Mouse (Mus musculus): ENCODE results near the gene Gnptg. TPM values are rescaled to one million over a fixed set of nuclear protein-coding genes. Genes with fewer than 3 reads are reported as not detected.

The Gnptg gene
- total and polyA plus RNA-seq, 3 experiments = 8.7 to 10.8 TPM; not detected in 1

GRCm38 (mm10) chr17:25239695-25240636 lies at the start of gene Gnptg, which contains the start of gene Tsr3 (continued):
- no peak for TF ChIP-seq MAFK (IDR thresholded peaks at IDR 0.05; ENCODE audit: borderline replicate concordance, low read depth, low read length)
- TF ChIP-seq MEF2A (IDR thresholded peaks at IDR 0.05; ENCODE audit: extremely low read depth, insufficient replicate concordance, low read depth, low read length, poor library complexity, severe bottlenecking) = no peak
- peak; percentile 83 for TF ChIP-seq HCFC1 (IDR thresholded peaks at IDR 0.05; ENCODE audit: low read depth, low read length)
- no peak for TF ChIP-seq GATA1 (IDR thresholded peaks at IDR 0.05; ENCODE audit: low read depth, low read length)
- peak; percentile 100 for TF ChIP-seq SIN3A (IDR thresholded peaks at IDR 0.05; ENCODE audit: low read length)

- Histone ChIP-seq H3K27me3 (ENCODE audit: control insufficient read depth in 1 of 2, insufficient read depth in 2 of 2, low read length in 2 of 2) (no peaks in the 10 kb centered on the region), H3K9ac (ENCODE audit: control insufficient read depth, low read depth, low read length, poor library complexity, severe bottlenecking) (no peak overlapping the region), H3K9me3 (replicated peaks; ENCODE audit: insufficient read depth, low read length) (no peaks in the 10 kb centered on the region), H3K4me3 (ENCODE audit: control insufficient read depth in 1 of 2, insufficient read depth in 1 of 2, low read depth in 2 of 2, low read length in 2 of 2) (no peak overlapping the region), H3K4me1 (ENCODE audit: control insufficient read depth in 1 of 2, insufficient read depth in 2 of 2, low read length in 2 of 2) (peaks cover 10 to 11% of the 10 kb centered on the region in 2 experiments), H3K36me3 (ENCODE audit: control insufficient read depth in 1 of 2, insufficient read depth in 2 of 2, low read length in 2 of 2) (peaks cover 0 to 12% of the 10 kb centered on the region in 2 experiments; a peak in 2 of 4 replicates), H3K79me2 (ENCODE audit: control insufficient read depth, insufficient read depth, low read length, poor library complexity) (no peaks in the 10 kb centered on the region), H3K27ac (ENCODE audit: control insufficient read depth, low read depth, low read length) (no peak overlapping the region)
- peak; percentile 89 to 92 (median 91) for TF ChIP-seq CTCF (IDR thresholded peaks at IDR 0.05 in 2 of 3, conservative IDR thresholded peaks at IDR 0.05 in 1 of 3; ENCODE audit: control insufficient read depth in 1 of 3, insufficient read depth in 1 of 3, low read depth in 2 of 3, low read length in 3 of 3, poor library complexity in 1 of 3, severe bottlenecking in 1 of 3)
- TF ChIP-seq ELF1 (IDR thresholded peaks at IDR 0.05; ENCODE audit: low read depth, low read length) = no peak
- TF ChIP-seq SMC3 (IDR thresholded peaks at IDR 0.05; ENCODE audit: low read depth, low read length) = peak; percentile 80
- TF ChIP-seq KAT2A (conservative IDR thresholded peaks at IDR 0.05; ENCODE audit: low read depth, low read length) = no peak
- TF ChIP-seq SIN3A (IDR thresholded peaks at IDR 0.05; ENCODE audit: low read length) = peak; percentile 62
- TF ChIP-seq TBP (IDR thresholded peaks at IDR 0.05; ENCODE audit: low read depth, low read length) = no peak
- TF ChIP-seq RCOR1 (IDR thresholded peaks at IDR 0.05; ENCODE audit: low read depth, low read length) = no peak
- TF ChIP-seq MYC (IDR thresholded peaks at IDR 0.05; ENCODE audit: low read depth, low read length) = peak; percentile 53
- TF ChIP-seq RAD21 (IDR thresholded peaks at IDR 0.05; ENCODE audit: low read depth, low read length) = peak; percentile 60
- TF ChIP-seq EP300 (IDR thresholded peaks at IDR 0.05; ENCODE audit: low read depth in 1 of 2, low read length in 2 of 2) = no peak
- TF ChIP-seq ZC3H11A (IDR thresholded peaks at IDR 0.05; ENCODE audit: low read depth, low read length) = peak; percentile 57
- TF ChIP-seq HCFC1 (IDR thresholded peaks at IDR 0.05; ENCODE audit: low read depth, low read length) = no peak
- 0 out of 2 replicates have a peak, but pooled peaks have one; percentile 43 for TF ChIP-seq MAX (IDR thresholded peaks at IDR 0.05; ENCODE audit: low read length)
- peak; percentile 85 for DNase-seq (ENCODE audit: low read depth, low spot score)
These were observed 48.9 kb upstream of the Gnptg start for GRCm38 (mm10) chr17:25288842-25289241.
